Mouse (Mus musculus) kidney, postnatal 14 days (tissue): ENCODE measurements around the gene L3mbtl2.

Experiments used
- DNase-seq: peaks from one replicate; pipeline ENCODE4 v3.0.0; 2022; ENCODE audit warnings: mixed read lengths

Gene L3mbtl2

GRCm38 (mm10) chr15:81709686-81710085 is 46.0 kb downstream of the L3mbtl2 start:
- DNase-seq = no peak

GRCm38 (mm10) chr15:81710801-81711200 is 47.1 kb downstream of the L3mbtl2 start:
- no peak for DNase-seq

GRCm38 (mm10) chr15:81713742-81714141 is 50.1 kb downstream of the L3mbtl2 start:
- no peak for DNase-seq

GRCm38 (mm10) chr15:81718336-81719138 is 54.8 kb downstream of the L3mbtl2 start:
- no peak for DNase-seq

DNA sequence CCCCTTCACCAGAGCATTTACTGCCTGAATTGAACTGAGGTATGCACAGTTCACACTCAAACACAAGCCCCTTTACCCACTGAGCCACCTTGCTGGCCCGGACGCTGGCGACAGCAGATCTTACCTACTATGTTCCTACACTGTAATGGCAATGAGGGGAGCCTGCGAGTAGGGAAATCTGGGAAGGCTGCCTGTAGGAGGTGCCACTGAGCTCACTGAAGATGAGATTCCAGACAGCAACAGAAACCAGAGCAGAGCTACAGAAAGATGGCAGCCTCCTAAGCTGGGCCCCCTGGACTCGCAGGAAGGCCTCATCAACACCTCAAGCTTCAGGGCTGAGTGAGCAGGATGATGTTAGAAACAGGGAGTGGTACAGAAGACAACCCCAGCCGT is 55.4 kb downstream of the L3mbtl2 start:
- no peak for DNase-seq

- no peak for DNase-seq
These were observed 58.7 kb downstream of the L3mbtl2 start for GRCm38 (mm10) chr15:81722361-81722760.

DNA sequence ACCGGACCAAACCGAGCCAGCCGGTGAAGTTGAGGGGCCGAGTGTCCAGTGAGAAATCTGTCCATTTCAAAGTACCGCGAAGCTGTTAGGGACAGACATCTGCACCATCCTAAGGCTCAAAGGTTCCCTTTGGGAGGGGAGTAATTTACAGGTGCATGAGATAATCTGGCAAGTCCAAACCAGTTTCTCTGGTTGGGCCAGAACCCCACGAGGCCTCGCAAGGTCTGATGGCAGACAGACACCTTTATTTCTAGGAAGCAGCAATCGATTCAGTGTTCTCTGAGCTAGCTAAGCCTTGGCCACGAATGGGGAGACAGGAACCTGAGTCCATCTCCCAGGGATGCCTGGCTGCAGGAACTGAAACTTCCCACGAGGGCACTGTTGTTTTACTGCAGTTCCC is 60.0 kb downstream of the L3mbtl2 start:
- DNase-seq = no peak

DNA sequence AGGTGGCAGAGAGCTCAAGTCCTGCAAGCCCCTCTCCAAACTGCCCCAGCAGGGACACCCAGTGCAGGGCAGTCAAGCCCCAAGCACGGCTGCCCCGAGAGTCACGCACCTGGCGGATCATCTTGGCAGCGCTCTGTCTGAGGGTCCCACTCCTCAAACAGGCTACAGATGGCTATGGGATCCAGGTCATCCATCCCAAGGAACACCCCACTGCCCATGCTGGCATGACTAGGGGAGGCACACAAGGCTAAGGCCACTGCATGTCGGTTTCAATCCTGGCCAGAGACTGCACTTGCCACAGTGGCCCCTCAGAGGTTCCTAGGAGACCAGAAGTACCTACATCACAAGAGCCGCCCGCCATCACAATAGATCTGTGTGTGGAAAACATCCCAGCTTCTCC is 62.3 kb downstream of the L3mbtl2 start:
- no peak for DNase-seq

GRCm38 (mm10) chr15:81729241-81729791 is 65.6 kb downstream of the L3mbtl2 start:
- DNase-seq = peak; percentile 46

DNA sequence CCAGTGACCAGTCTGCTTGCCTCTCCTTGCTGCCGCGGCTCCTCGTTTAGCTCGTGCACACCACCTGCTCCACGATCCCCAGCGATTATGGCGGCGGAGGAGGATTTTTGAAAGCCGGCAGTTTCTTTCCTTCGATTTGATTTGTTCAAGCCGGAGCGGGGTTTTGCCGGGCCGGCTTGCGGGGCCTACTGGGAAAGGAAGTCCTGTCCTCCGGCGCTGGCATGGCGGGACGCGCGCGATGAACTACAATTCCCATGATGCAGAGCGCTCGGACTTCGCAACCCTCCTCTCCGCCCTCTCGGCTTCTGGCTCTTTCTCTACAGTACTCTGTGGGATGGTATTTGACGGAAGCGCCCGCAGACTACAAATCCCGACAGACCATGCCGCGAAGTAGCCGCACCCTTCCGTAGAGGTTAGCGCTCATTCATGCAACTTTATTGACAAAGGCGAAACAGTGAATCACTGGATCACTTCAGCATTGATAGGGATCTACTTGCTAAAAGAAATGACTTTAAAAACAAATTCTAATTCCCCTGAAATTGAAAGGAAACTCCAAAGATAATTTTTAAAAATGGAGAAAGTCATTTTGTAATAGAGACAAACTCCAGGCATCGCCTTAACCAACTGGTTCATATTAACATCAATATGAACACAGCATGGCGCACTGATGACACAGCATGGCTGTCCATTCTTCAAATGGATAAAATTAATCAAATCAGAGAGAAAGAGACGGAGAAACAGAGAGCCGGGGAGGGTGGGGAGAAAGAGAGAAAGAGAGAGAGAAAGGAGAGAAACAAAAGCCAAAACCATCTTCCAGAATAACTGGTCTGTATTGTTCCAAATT is 66.3 kb downstream of the L3mbtl2 start:
- DNase-seq = peak; percentile 99

- DNase-seq = no peak
These were observed 71.4 kb downstream of the L3mbtl2 start for GRCm38 (mm10) chr15:81735075-81735474.
